Mouse (Mus musculus) cortical plate, adult 2 months (tissue): ENCODE measurements around the gene Gmppa.

Source experiments
- CTCF ChIP-seq: fragments of 200-500 bp; IDR thresholded peaks from 2 replicates; pipeline ENCODE4 v1.5.1; 2011; ENCODE audit warnings: mild to moderate bottlenecking, control low read depth, low read length; ENCODE audit not compliant: insufficient read depth; ENCODE audit errors: extremely low read depth
- POLR2A ChIP-seq: fragments of 200-500 bp; IDR thresholded peaks from 2 replicates; pipeline ENCODE4 v1.6.1; 2011; ENCODE audit warnings: mild to moderate bottlenecking, low read length, control low read depth; ENCODE audit not compliant: insufficient read depth; ENCODE audit errors: extremely low read depth

- TF ChIP-seq CTCF (no peak), POLR2A (no peak)
Measured at GRCm38 (mm10) chr1:75460297-75460696, 24.6 kb downstream of the Gmppa start.
